ENCODE assay signal across 9 mouse cellular contexts in genomic region chr17:37028212-37028611, GRCm38 (mm10). TPM values are rescaled to one million over a fixed set of nuclear protein-coding genes. Genes with fewer than 3 reads are reported as not detected.
DNase-seq lines count a peak whose midpoint lies in the region; ATAC-seq lines count a peak whose summit lies in the region.
"Had no signal": no experiment of that assay in that cellular context is flagged by ENCODE, and none has a peak within 500 bp of the region (broad histone marks: within the 10 kb centered on the region; RNA-seq: fewer than 3 reads in every experiment).

No protein-coding gene starts in this region.

- DNase-seq in heart, adult 11 months: no peak
- peak; percentile 87 for DNase-seq in R1 (ENCODE audit: low read depth, low spot score)
- DNase-seq in midbrain, embryonic 11.5 days (ENCODE audit: low spot score, missing footprints): no peak
- DNase-seq in urinary bladder, adult 2 months (ENCODE audit: low spot score): no peak
- DNase-seq in left cerebral cortex, postnatal 36 days (ENCODE audit: low spot score in 2 of 2): no peak
- DNase-seq in adrenal gland, adult 8-10 months: no peak

- 8% methylated on average over 10 of the region's 10 CpGs for WGBS in heart, embryonic 13.5 days
- whole genome bisulfite sequencing in hindbrain, embryonic 13.5 days: 3% methylated on average over 10 of the region's 10 CpGs
- WGBS in midbrain, embryonic 11.5 days: 5% methylated on average over 10 of the region's 10 CpGs

- H3K27me3 ChIP-seq in heart, embryonic 13.5 days (replicated peaks): no peaks in the 10 kb centered on the region
- H3K27me3 ChIP-seq in hindbrain, embryonic 13.5 days: no peaks in the 10 kb centered on the region
- H3K27me3 ChIP-seq in midbrain, embryonic 11.5 days (ENCODE audit: control insufficient read depth, insufficient read depth, low read length): no peaks in the 10 kb centered on the region
- H3K27me3 ChIP-seq: CH12.LX had no signal

- intact Hi-C loops in left cerebral cortex, postnatal 36 days (cut with DNase I): no loop called here

- peak overlapping the region; percentile 57 for H3K4me3 ChIP-seq in heart, embryonic 13.5 days
- H3K4me3 ChIP-seq in hindbrain, embryonic 13.5 days: peak overlapping the region; percentile 39
- H3K4me3 ChIP-seq in midbrain, embryonic 11.5 days (ENCODE audit: low read depth, low read length): peak overlapping the region; percentile 39

- H3K9me3 ChIP-seq in heart, embryonic 13.5 days: no peaks in the 10 kb centered on the region
- no peaks in the 10 kb centered on the region for H3K9me3 ChIP-seq in hindbrain, embryonic 13.5 days
- H3K9me3 ChIP-seq in midbrain, embryonic 11.5 days (ENCODE audit: control insufficient read depth, low read length): no peaks in the 10 kb centered on the region

- peak overlapping the region; percentile 75 for H3K9ac ChIP-seq in heart, embryonic 13.5 days
- H3K9ac ChIP-seq in hindbrain, embryonic 13.5 days: peak overlapping the region; percentile 68
- peak overlapping the region; percentile 69 for H3K9ac ChIP-seq in midbrain, embryonic 11.5 days (ENCODE audit: low read length)

- 0 out of 2 replicates have a peak, but pooled peaks cover 3% of the 10 kb centered on the region for H3K4me1 ChIP-seq in heart, embryonic 13.5 days
- H3K4me1 ChIP-seq in hindbrain, embryonic 13.5 days (replicated peaks): peaks cover 10% of the 10 kb centered on the region; the same call in 1 of the 2 replicates
- peaks cover 2% of the 10 kb centered on the region; the same call in 1 of the 2 replicates for H3K4me1 ChIP-seq in midbrain, embryonic 11.5 days (ENCODE audit: control insufficient read depth, insufficient read depth, low read length)

- no peaks in the 10 kb centered on the region for H3K36me3 ChIP-seq in heart, embryonic 13.5 days
- H3K36me3 ChIP-seq in hindbrain, embryonic 13.5 days: no peaks in the 10 kb centered on the region
- H3K36me3 ChIP-seq in midbrain, embryonic 11.5 days (ENCODE audit: control insufficient read depth, insufficient read depth, low read length): no peaks in the 10 kb centered on the region

- peak overlapping the region; percentile 94 for H3K27ac ChIP-seq in heart, embryonic 13.5 days (replicated peaks)
- H3K27ac ChIP-seq in hindbrain, embryonic 13.5 days: peak overlapping the region; percentile 98
- H3K27ac ChIP-seq in midbrain, embryonic 11.5 days (ENCODE audit: low read depth, low read length): peak overlapping the region; percentile 97

- no peak for ATAC-seq in heart, embryonic 13.5 days (ENCODE audit: extremely low read depth, insufficient number of reproducible peaks, low FRiP score, low TSS enrichment)
- ATAC-seq in hindbrain, embryonic 13.5 days (ENCODE audit: low FRiP score): peak; percentile 47; the same call in 1 of the 2 replicates
- ATAC-seq in midbrain, embryonic 11.5 days (ENCODE audit: low FRiP score): peak; percentile 35

- peak overlapping the region; percentile 71 for H3K4me2 ChIP-seq in heart, embryonic 13.5 days
- H3K4me2 ChIP-seq in hindbrain, embryonic 13.5 days: peak overlapping the region; percentile 54
- H3K4me2 ChIP-seq in midbrain, embryonic 11.5 days: peak overlapping the region; percentile 41

RNA-seq across cellular contexts. Expression of gene Mog, which starts 5.0 kb away (rescaled TPM):
- not detected in 2 replicates for polyA plus RNA-seq in heart, embryonic 13.5 days (2015; fragmentation: Nextera tagmentation; extraction: Ambion mirVana)
- 1.3 and 2.1 TPM in 2 replicates for polyA plus RNA-seq in hindbrain, embryonic 13.5 days (2015; fragmentation: Nextera tagmentation; extraction: Ambion mirVana)
- polyA plus RNA-seq in midbrain, embryonic 11.5 days (2014; fragmentation: Nextera tagmentation; extraction: Ambion mirVana): 0.18 and 0.42 TPM in 2 replicates
- polyA plus RNA-seq in urinary bladder, adult 2 months (2012; rRNA removed): 0.11 and 0.18 TPM in 2 replicates
- 10 to 100 TPM; 48.3 to 87.0 TPM for total RNA-seq in left cerebral cortex, postnatal 36 days (2021)
- not detected for total RNA-seq in adrenal gland, adult 8-10 months (2022)
- total RNA-seq: CH12.LX had no signal

RNA-seq across cellular contexts. Expression of gene Gabbr1, which starts 17.6 kb away (rescaled TPM):
- 4.5 and 6.9 TPM in 2 replicates for polyA plus RNA-seq in heart, embryonic 13.5 days (2015; fragmentation: Nextera tagmentation; extraction: Ambion mirVana)
- 55.6 and 57.0 TPM in 2 replicates for polyA plus RNA-seq in hindbrain, embryonic 13.5 days (2015; fragmentation: Nextera tagmentation; extraction: Ambion mirVana)
- polyA plus RNA-seq in midbrain, embryonic 11.5 days (2014; fragmentation: Nextera tagmentation; extraction: Ambion mirVana): 14.3 and 14.5 TPM in 2 replicates
- 72.1 and 81.4 TPM in 2 replicates for polyA plus RNA-seq in urinary bladder, adult 2 months (2012; rRNA removed)
- 100 to 1,000 TPM; 679 to 696 TPM for total RNA-seq in left cerebral cortex, postnatal 36 days (2021)
- 10 to 100 TPM; 25.3 to 63.8 (median 50.8) TPM for total RNA-seq in adrenal gland, adult 8-10 months (2022)

RNA-seq across cellular contexts. Expression of gene Zfp57, which starts 27.2 kb away (rescaled TPM):
- polyA plus RNA-seq in heart, embryonic 13.5 days (2015; fragmentation: Nextera tagmentation; extraction: Ambion mirVana): 42.5 and 45.5 TPM in 2 replicates
- 270 and 287 TPM in 2 replicates for polyA plus RNA-seq in hindbrain, embryonic 13.5 days (2015; fragmentation: Nextera tagmentation; extraction: Ambion mirVana)
- polyA plus RNA-seq in midbrain, embryonic 11.5 days (2014; fragmentation: Nextera tagmentation; extraction: Ambion mirVana): 89.9 and 102 TPM in 2 replicates
- 22.6 and 32.3 TPM in 2 replicates for polyA plus RNA-seq in urinary bladder, adult 2 months (2012; rRNA removed)
- 10 to 100 TPM; 11.5 to 20.4 TPM for total RNA-seq in left cerebral cortex, postnatal 36 days (2021)
- total RNA-seq in adrenal gland, adult 8-10 months (2022): 1 to 10 TPM; 2.0 to 2.6 (median 2.3) TPM
- total RNA-seq: CH12.LX had no signal

RNA-seq across cellular contexts. Expression of gene H2-M5, which starts 38.9 kb away (rescaled TPM):
- 0.24 and 0.36 TPM in 2 replicates for polyA plus RNA-seq in heart, embryonic 13.5 days (2015; fragmentation: Nextera tagmentation; extraction: Ambion mirVana)
- polyA plus RNA-seq in hindbrain, embryonic 13.5 days (2015; fragmentation: Nextera tagmentation; extraction: Ambion mirVana): 2.7 and 2.8 TPM in 2 replicates
- 0.41 and 0.67 TPM in 2 replicates for polyA plus RNA-seq in midbrain, embryonic 11.5 days (2014; fragmentation: Nextera tagmentation; extraction: Ambion mirVana)
- polyA plus RNA-seq in urinary bladder, adult 2 months (2012; rRNA removed): 3.0 and 3.8 TPM in 2 replicates
- total RNA-seq in left cerebral cortex, postnatal 36 days (2021): 1 to 10 TPM in 1 of 2 experiments, under 1 TPM in 1; 0.69 to 1.2 TPM
- under 1 TPM in 1 of 4 experiments, not detected in 3; 0.14 TPM for total RNA-seq in adrenal gland, adult 8-10 months (2022)

RNA-seq across cellular contexts. Expression of gene 2410137M14Rik, which starts 47.2 kb away (rescaled TPM):
- polyA plus RNA-seq in heart, embryonic 13.5 days (2015; fragmentation: Nextera tagmentation; extraction: Ambion mirVana): not detected in 2 replicates
- polyA plus RNA-seq in hindbrain, embryonic 13.5 days (2015; fragmentation: Nextera tagmentation; extraction: Ambion mirVana): 0.47 TPM in 1 of 2 replicates, not detected in the other
- polyA plus RNA-seq in midbrain, embryonic 11.5 days (2014; fragmentation: Nextera tagmentation; extraction: Ambion mirVana): 0.39 TPM in 1 of 2 replicates, not detected in the other
- 0.30 and 0.56 TPM in 2 replicates for polyA plus RNA-seq in urinary bladder, adult 2 months (2012; rRNA removed)
- total RNA-seq in left cerebral cortex, postnatal 36 days (2021): not detected
- not detected for total RNA-seq in adrenal gland, adult 8-10 months (2022)
- total RNA-seq: CH12.LX had no signal
